Mouse (Mus musculus) activated CD4-positive, CD25-positive, alpha-beta regulatory T cell, adult 4 months (primary cell): ENCODE measurements around the gene Vmn1r202. TPM values are rescaled to one million over a fixed set of nuclear protein-coding genes. Genes with fewer than 3 reads are reported as not detected.
"Not testable (repeated sequence)": the region's sequence is repeated elsewhere in the genome, so short reads cannot be mapped to it uniquely, and the experiment has no call there.

Experiments used
- ATAC-seq: one replicate; pipeline ENCODE4 v1.8.0; 2017
- polyA plus RNA-seq, 2 experiments: library from polyadenylated mRNA; unstranded; fragments of 100-300 nt; shearing (Covaris generic); gene quantifications; one replicate each; pipeline ENCODE4 v1.2.1; 2017

Gene Vmn1r202
- polyA plus RNA-seq = under 1 TPM in 1 of 2 experiments, not detected in 1; 0.05 TPM

- ATAC-seq = no peak
These were observed at the start of gene Vmn1r202 for GRCm38 (mm10) chr13:22505281-22505680. Gene Vmn1r202, minus strand, starts transcription at chr13:22505381.

DNA sequence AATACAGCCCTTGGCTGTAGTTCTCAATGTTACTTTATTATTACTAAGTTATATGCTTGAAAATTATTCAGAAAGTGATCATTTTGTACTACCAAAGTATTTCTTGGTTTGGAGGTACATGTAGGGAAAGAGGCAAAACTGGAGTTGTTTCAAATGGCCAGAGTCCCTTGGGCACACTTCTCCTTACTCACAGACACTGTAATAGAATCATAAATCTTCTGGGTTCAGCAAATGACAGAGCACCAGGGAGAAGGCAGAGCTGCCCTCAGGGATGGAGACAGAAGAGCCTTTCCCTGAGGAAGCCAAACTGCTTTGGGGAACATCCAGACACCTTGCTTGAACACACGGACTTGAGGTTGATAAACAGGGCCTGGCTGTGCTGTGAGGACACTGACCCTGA, 47.7 kb upstream of the Vmn1r202 start, which contains the start of gene Vmn1r204:
TSS of gene Vmn1r204 (plus strand) at position 301 of the 400 bp plus-strand sequence.
- not testable (repeated sequence) for ATAC-seq

- ATAC-seq = no peak
These were observed 12.6 kb upstream of the Vmn1r202 start, which contains the start of gene Vmn1r203 for GRCm38 (mm10) chr13:22517814-22518213. Gene Vmn1r203, plus strand, starts transcription at chr13:22518114.

GRCm38 (mm10) chr13:22502431-22502830, 2.8 kb downstream of the Vmn1r202 start:
- no peak for ATAC-seq

DNA sequence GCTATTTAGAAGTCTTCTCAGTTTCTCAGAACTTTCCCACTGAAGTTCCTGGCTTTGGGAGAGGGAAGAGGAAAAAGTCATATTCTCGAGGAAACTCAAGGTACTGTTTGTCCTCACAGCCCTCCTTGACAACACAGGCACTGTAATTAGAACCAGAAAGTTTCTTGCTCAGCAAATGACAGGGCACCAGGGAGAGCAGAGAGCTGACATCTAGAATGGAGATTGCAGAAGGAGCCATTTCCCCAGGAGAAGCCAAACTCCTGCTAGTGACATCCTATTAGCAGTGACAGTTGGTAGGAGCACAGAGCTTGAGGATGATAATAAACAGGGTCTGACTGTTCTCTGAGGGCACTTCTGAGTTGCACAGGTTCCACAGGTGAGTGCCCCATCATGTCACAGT, 33.6 kb downstream of the Vmn1r202 start, which contains the start of gene Vmn1r201:
TSS of gene Vmn1r201 (plus strand) at position 301 of the 400 bp plus-strand sequence.
- no peak for ATAC-seq

GRCm38 (mm10) chr13:22455145-22455544, 50.0 kb downstream of the Vmn1r202 start:
- no peak for ATAC-seq

Other genes with a start within 250 kb of the Vmn1r202 start
- not detected for gene Vmn1r195, start 234.9 kb downstream of the Vmn1r202 start, polyA plus RNA-seq
- gene Vmn1r196, start 215.5 kb downstream of the Vmn1r202 start, polyA plus RNA-seq = not detected
- gene Vmn1r197, start 180.8 kb downstream of the Vmn1r202 start, polyA plus RNA-seq = under 1 TPM in 1 of 2 experiments, not detected in 1; 0.08 TPM
- gene Vmn1r198, start 155.0 kb downstream of the Vmn1r202 start, polyA plus RNA-seq = under 1 TPM in 1 of 2 experiments, not detected in 1; 0.07 TPM
- not detected for gene Vmn1r199, start 125.6 kb downstream of the Vmn1r202 start, polyA plus RNA-seq
- not detected for gene Vmn1r200, start 115.0 kb downstream of the Vmn1r202 start, polyA plus RNA-seq
- not detected for gene Vmn1r201, start 33.5 kb downstream of the Vmn1r202 start, polyA plus RNA-seq
- gene Vmn1r203, start 12.7 kb upstream of the Vmn1r202 start, polyA plus RNA-seq = under 1 TPM; 0.05 to 0.13 TPM
- gene Vmn1r204, start 47.8 kb upstream of the Vmn1r202 start, polyA plus RNA-seq = not detected
- not detected for gene Vmn1r205, start 87.6 kb upstream of the Vmn1r202 start, polyA plus RNA-seq
- gene Vmn1r206, start 118.9 kb upstream of the Vmn1r202 start, polyA plus RNA-seq = not detected
- gene Vmn1r207-ps, start 224.2 kb upstream of the Vmn1r202 start, polyA plus RNA-seq = not detected